Mouse (Mus musculus): ENCODE results near the gene Ube2e1.
"Not testable (repeated sequence)": the region's sequence is repeated elsewhere in the genome, so short reads cannot be mapped to it uniquely, and the experiment has no call there.

The Ube2e1 gene

GRCm38 (mm10) chr14:18240132-18240531 is 91.5 kb downstream of the Ube2e1 start:
- DNase-seq = no peak

GRCm38 (mm10) chr14:18238750-18239731 is 92.6 kb downstream of the Ube2e1 start, which contains the start of gene Nr1d2:
Gene Nr1d2 (minus strand): TSS chr14:18239127.
- DNase-seq = peak; percentile 100

- DNase-seq = peak; percentile 98 to 99
Measured at GRCm38 (mm10) chr14:18238131-18238749, 93.4 kb downstream of the Ube2e1 start.

GRCm38 (mm10) chr14:18237381-18237780 is 94.3 kb downstream of the Ube2e1 start:
- DNase-seq = no peak

GRCm38 (mm10) chr14:18236496-18237235 is 95.0 kb downstream of the Ube2e1 start:
- not testable (repeated sequence) for DNase-seq

- DNase-seq = no peak
Measured at GRCm38 (mm10) chr14:18233981-18234960, 97.4 kb downstream of the Ube2e1 start.

- no peak for DNase-seq
Measured at GRCm38 (mm10) chr14:18233076-18233475, 98.6 kb downstream of the Ube2e1 start.
